Mouse (Mus musculus) cerebellum, adult 8-10 months (tissue): ENCODE measurements around the gene Helq.
A peak's percentile ranks its signal among the peaks of the same experiment; 100 is the strongest.

Experiments
- DNase-seq: peaks from one replicate; pipeline ENCODE4 v3.0.0; 2022

The Helq gene

GRCm38 (mm10) chr5:100776900-100777299 is 21.5 kb downstream of the Helq start:
- no peak for DNase-seq

DNA sequence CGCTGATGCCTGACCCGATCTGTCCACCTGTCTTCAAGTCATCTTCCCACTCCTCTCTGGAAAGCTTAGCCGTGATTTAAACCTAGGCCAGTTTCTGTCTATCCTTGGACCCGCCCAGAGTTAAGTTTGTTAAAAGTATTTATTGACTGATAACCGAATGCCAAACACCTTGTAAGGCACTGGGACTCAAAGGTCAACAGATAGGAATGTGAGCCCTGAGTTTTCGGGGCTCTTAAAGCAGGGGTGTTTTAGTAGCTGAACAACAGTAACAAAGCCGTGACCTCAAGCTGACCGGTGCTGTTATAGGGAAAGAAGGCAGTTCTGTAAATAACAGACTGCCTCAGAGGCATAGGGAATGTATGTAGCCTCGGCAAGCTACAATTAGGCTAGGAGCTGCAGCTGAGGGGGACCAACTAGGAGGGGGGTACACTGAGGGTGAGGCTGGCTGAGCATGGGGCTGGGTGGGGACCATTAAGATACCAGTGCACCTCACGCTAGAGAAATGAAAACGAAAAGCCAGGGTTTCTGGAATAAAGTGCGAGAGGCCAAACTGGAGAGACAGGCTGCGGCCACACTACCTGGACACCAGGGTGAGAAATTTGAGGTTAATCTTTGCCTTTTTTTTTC is 22.5 kb downstream of the Helq start:
- DNase-seq = no peak

DNA sequence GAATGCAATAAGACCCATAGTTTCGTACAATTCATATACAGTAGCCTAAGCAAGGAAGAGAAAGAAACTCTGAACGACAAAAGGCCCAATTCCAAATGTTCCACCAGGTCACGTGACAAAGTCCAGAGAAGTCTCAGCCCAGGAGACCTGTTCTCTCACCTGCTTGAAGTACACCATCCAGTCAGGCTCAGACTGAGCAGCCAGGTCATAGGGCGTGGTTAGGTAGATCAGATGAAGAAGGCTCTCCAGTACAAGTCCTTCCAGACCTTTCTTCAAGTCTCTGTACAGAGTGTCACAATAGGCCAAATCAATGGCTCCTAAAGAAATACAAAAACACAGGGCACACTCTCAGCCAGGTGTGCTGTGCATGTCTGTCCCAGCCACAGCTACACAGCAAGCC is 26.8 kb downstream of the Helq start:
- no peak for DNase-seq

DNA sequence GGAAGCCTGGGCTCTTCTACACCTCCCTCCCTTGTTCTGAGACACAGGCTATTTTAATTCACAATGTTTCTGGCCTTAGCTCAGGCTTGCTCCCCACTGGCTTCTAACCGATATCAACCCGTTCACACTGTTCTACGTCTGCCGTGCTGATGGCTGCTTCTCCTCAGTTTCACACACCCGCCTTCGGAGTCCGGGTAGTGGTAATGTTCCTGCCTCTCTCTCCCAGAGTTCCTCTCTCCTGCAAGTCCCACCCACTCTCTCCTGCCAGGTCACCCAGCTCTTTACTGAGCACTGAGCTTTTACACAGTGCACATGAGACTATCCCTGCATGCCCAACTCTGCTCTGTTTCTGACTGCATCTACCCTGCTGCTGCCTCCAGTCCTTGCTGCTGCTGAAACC is 32.4 kb downstream of the Helq start:
- no peak for DNase-seq

DNA sequence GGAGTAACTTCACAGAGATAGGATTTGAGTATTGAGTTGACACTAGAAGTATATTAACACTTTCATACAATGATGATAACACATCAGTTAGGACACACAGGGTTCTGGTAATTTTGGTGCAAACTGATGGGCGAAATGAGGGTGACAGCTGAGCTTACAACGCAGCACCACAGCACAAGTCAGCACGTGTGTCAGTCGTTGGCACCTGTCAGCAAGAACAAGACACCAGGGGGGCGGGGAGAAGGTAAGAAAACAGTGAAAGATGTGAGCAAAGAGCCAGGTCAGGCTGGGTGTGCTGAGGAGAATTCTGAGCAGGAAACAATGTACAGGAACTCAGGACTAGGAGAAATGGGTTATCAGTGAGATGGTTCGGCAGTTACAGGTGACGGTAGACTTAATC is 36.7 kb downstream of the Helq start:
- no peak for DNase-seq

DNA sequence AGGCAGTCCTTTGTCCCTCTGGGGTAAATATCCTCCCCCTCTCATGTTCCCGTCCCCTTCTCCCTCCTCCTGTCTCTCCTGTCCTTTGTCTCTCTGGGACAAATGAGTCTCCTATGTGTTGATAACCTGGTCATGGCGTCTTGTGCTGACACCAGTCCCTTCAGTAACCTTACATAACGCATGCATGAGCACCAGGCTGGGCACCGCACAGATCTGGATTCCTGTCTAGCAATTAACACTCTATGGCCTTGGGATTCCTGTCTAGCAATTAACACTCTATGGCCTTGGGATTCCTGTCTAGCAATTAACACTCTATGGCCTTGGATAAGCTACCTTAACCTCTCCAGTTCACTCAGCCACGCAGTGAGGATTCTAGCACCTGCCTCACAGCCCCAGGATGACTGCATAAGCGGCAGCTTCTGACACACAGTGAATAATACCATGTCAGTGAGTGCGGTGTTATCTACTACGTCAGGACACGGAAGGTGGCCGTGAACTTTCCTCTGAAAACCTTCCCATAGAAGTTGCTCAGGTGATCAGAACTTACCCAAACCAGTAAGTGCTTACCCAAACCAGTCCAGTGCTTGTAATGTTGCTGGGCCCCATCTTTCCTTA is 38.2 kb downstream of the Helq start:
- DNase-seq = no peak

GRCm38 (mm10) chr5:100758121-100758520 is 40.3 kb downstream of the Helq start:
- no peak for DNase-seq

DNA sequence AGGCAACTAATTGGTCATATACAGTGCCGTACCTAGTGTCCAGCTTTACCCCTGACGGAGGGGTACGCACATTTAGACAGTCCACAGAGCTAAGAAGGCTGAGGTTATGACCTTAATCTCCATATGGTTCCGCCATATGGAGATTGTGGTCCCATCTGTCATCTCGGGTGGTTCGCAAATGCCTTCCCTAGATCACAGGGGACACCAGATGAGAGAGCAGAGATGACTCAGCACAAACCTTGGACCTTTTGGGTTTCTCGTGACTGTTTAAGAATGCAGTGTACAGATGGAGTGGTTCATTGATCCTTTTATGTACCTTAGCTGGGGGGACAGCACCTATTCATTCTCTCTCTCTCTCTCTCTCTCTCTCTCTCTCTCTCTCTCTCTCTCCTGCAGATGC is 45.0 kb downstream of the Helq start:
- DNase-seq = peak; percentile 42

DNA sequence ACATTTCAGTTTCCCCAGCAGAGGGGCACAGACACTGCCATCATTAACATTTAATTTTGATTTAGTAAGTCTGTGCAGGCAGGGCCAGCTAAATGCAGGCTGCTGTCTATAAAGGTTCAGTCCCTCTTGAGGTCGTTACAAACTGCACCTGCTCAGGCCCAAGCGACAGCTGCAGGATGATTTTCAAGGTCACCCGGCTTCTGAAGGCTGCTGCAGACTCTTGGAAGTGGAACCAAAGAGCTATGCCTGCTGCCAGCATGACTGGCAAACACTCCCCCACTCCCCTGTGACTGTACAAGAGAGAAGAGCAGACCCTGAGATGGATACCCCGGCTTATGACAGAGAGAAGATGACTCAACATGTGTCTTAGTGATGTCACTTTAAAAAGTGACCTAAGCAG is 46.7 kb downstream of the Helq start:
- no peak for DNase-seq

GRCm38 (mm10) chr5:100750617-100751255 is 47.7 kb downstream of the Helq start:
- DNase-seq = no peak

- DNase-seq = no peak
These were observed 59.6 kb downstream of the Helq start for GRCm38 (mm10) chr5:100738802-100739201.

DNA sequence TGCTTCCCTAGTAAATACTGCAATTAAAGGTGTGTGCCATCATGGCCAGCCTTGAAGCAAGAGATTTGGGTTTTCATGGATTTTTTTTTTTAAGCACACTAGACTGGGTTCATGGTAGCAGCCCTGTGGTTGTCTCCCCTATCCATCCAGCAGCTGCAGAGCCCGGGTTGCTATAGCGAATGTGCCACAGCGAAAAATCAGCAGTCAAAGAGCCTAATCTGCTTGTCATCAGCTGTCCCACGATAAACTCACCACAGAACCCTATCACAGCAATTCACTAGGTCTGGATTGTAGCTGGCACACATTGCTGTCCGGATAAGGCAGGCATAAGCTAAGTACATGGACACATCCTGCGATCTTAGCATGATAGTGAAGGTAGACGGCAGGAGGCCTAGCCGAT is 61.5 kb downstream of the Helq start:
- DNase-seq = no peak

DNA sequence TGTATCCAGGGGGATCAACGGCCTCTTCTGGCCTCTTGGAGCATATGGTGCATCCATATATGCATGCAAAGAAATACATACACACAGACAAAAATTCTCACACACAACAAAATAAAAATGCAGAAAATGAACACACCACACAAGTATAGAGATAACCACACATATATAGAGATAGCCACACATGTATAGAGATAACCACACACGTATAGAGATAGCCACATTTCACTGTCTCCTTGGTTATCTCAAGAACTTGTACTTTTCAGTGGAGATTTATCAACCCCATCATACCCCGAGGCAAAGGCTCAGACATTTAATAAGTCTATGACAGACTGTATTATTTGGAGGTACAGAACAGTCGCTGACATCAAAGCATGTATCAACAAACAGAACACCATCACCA is 63.9 kb downstream of the Helq start:
- DNase-seq = no peak

- no peak for DNase-seq
These were observed 69.6 kb downstream of the Helq start for GRCm38 (mm10) chr5:100728757-100729156.

DNA sequence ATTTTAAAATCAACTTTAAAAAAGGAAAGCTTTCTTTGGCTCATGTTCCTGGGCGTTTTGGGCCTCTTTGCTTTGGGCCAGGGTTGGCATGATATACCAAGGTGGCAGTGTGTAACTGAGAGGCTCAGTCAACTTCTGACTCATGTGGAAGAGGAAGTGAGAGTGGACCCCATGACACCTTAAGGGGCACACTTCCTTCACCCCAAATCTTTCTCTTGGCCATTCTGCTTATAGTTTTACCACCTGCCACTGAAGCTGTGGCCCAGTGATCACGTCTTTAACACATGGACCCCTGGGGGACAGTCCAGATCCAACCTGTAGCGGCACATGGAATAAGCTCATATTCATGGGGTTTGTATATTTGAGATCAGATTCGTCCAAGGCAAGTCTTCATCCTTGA is 72.4 kb downstream of the Helq start:
- no peak for DNase-seq

DNA sequence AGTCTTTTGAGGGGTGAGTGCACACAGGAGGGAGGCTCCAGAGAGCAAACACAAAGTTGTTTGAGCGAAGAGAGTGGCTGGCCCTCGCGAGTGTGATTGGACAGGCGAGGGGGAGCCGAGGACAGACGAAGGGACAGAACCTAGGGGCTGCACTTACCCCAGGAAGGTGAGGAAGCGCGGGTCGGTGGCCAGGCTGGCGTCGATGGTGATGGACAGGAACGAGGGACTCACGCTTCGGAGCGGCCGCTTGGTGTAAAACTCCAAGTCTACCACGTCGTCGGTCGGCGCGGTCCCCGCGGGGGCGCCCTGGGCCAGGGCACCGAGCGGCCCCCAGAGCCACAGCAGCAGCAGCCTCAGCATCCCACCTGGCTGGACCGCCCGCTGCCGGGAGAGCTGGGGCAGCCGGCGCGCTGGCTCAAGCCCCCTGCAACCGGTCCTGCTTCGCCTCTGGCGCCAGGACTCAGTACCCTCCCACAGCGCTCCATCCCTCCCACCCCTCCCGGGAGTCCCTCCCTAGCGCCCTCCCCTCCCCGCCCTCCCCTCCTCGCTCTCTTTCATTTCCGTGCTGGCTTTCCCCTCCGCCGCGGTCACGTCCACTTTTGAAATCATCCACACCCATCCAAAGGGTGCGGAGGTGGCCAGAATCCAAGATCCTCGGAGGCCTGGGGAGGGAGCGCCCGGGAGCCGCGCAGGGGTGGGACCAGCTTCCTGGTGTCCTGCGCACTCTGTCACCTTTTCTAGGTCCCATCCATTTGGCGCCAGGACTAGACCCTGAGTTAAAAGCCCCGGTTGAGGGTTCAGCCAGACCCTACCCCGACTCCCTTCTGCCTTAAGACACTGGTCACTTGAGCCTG is 78.9 kb downstream of the Helq start, which contains the start of gene Hpse:
Gene Hpse, minus strand, starts transcription at position 482 of the 854 bp plus-strand sequence.
- peak; percentile 1 for DNase-seq

- no peak for DNase-seq
These were observed 81.6 kb downstream of the Helq start for GRCm38 (mm10) chr5:100716762-100717161.
